Mouse (Mus musculus) cerebellum, postnatal 14 days (tissue): ENCODE measurements around the gene Olfr1185-ps1.
"Not testable (repeated sequence)": the region's sequence is repeated elsewhere in the genome, so short reads cannot be mapped to it uniquely, and the experiment has no call there.

Experiments
- DNase-seq, 2 experiments: peaks; one replicate each; pipeline ENCODE4 v3.0.0; 2021; ENCODE audit warnings: mixed read lengths in 2 of 2

The Olfr1185-ps1 gene

GRCm38 (mm10) chr2:88493020-88493419 is at the start of gene Olfr1185-ps1:
Gene Olfr1185-ps1 (plus strand): TSS chr2:88493320.
- no peak for DNase-seq

DNA sequence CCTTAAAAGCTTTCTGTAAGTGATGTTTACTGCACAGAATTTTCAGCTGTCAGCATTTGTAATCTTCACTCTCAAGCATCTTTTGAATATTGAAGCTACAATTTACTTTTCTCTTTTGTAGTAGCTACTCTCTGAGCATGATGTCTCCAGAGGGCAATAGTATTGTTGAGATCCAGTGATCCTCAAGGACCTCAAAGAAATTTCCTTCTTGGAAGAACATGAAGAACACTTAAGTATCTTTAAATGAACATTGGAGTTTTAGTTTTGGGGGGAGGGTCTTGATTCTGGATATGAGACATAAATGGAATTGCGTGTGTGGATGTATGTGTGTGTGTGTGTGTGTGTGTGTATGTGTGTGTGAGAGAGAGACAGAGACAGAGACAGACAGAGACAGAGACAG is 44.1 kb upstream of the Olfr1185-ps1 start, which contains the start of gene Gm13757:
Gene Gm13757 (minus strand): TSS at position 101 of the 400 bp plus-strand sequence.
- DNase-seq: no peak

DNA sequence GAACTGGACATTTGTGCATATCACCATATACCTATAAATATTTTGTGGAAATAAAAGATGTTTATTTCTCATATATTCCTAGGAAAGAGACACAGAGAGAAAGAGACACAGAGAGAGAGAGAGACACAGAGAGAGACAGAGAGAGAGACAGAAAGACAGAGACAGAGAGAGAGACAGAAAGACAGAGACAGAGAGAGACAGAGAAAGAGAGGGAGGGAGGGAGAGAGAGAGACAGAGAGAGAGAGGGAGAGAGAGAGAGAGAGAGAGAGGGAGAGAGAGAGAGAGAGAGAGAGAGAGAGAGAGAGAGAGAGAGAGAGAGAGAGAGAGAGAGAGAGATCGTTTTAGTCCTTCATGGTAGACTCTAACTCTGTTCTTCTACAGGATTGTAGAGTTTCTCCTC is 38.6 kb upstream of the Olfr1185-ps1 start, which contains the start of gene Olfr1183:
Gene Olfr1183 (plus strand): TSS at position 301 of the 400 bp plus-strand sequence.
- not testable (repeated sequence) for DNase-seq

GRCm38 (mm10) chr2:88483298-88483697 is 9.8 kb upstream of the Olfr1185-ps1 start, which contains the start of gene Olfr1184:
Gene Olfr1184 (plus strand): TSS chr2:88483598.
- no peak for DNase-seq

DNA sequence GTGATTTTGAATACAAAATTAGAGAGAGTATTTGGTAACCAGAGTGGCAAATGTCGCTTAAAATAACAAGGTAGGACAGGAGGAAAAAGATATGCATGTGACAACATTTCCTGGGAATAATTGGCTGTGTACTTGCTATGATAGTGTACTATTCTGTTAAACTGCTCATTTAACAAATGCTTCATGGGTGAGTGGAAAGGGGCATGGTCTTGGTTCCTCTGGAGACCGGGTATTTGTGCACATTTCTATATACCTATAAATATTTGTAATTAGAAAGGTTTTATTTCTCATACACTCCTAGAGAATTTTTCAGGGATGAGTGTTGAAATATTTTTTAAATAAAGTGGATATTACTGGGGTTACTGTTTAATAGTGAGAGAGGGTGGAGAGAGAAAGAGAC is 25.1 kb downstream of the Olfr1185-ps1 start, which contains the start of gene Olfr1186:
Gene Olfr1186 (plus strand): TSS at position 301 of the 400 bp plus-strand sequence.
- DNase-seq: no peak

GRCm38 (mm10) chr2:88525720-88526119 is 32.6 kb downstream of the Olfr1185-ps1 start:
- no peak for DNase-seq
